Mouse (Mus musculus): ENCODE measurements at regions not wholly inside any gene's neighbourhood (a gene's known extent, or its start where the extent isn't known, plus 50 kb on each side); places are given as distances from the start of the nearest gene placed in this dataset.
A peak's percentile ranks its signal among the peaks of the same experiment; 100 is the strongest.
"Not testable (repeated sequence)": the region's sequence is repeated elsewhere in the genome, so short reads cannot be mapped to it uniquely, and the experiment has no call there.

DNA sequence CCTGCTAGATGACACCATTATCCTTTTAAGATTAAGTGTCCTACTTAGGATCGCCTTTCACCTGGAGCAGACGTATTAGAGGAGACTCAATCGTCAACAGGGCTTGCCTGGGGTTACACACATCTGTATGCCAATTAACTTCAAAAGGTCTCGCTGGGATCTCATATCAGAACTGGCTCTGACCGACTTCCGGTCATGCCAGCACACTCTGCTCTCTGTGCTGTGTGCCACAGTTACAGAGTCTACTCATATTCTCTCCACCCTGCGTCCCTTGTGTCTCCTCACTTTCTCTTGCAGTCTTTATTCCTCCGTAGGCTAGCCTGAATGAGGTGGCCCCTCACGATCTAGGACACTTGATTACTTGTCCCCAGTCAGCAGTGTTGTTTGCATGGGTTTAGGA, 165.9 kb upstream of the Trpc7 start:
- intact Hi-C loops (cut with DNase I), result no loop called here

DNA sequence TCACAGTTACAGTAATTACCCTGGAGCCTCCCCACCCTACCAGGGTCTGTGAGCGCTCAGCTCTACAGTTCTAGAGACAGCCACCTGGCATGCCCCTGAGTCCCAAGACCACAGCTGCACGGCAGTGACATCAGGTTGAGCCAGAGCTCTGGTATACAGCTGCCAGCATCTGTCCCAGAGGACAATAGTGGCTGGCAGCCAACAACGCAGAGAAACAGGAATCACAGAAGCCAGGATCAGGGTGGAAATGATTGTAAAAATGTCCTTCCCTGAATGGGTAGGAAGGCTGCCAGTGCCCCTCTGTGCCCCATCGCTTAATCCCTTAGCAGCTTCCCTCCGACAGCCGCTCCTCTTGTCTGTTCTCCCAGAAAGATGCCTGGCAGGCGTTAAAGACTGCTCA, 165.3 kb upstream of the Trpc7 start:
- intact Hi-C loops (cut with DNase I), result no loop called here
- DNase-seq, result no peak

More for the DNA sequence above, 165.9 kb upstream of the Trpc7 start:
- DNase-seq, result no peak

DNA sequence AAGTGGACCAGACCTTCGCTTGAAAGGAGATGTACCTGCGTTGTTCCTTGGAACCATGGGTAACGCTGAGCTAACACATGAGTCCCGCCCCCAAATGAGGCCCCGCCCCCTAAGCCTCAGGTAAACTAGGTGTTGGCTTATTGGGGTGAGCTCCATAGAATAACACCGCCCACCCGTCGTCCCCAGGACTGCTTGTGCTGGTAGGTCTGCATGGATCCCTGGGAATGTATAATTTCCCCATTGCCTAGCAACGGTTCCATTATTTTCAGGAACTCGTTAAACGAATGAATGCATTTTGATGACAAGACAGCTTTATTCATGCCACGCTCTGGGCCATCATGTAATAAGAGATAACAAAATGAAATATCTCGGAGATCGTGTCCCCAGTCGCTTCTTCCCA, 161.0 kb upstream of the Trpc7 start:
- intact Hi-C loops (cut with DNase I), result no loop called here
- no peak for DNase-seq

DNA sequence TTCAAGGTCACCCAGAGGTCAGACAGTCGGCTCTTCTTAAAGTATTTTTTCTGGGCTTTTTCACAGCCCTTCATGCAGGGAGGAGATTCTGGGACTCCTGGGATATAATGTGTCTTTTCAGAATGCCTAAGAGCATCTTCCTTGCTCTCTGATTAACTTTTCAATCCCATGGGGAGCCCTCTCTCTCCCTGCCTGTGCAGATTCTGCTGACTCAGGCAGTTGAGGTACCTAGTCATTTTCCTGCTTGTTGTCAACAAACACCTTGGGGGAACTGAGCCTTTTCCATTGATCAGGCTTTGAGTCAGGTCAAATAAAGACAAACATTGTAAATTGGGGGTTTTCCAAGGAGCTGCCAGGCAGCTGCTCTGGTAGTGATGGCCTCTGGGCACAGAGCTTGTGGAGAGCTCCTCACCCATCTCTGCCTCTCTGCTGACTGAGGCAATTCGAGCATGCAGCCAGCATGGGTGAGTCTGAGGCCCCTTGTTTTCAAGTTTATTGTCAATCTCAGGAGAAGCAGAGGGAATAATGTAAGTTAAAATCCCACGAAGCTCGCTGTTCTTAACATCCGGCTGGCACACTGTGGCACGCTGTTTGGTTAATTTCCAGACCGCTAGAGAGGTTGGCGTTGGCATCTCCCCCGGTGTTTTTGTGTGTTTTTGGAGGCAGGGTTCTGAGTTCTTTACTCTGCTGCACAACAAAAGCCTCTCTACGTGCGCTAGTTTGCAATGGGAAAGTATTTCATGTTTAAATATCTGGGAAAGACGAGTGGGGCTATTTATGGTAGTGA, 159.8 kb upstream of the Trpc7 start:
- intact Hi-C loops (cut with DNase I), result no loop called here

DNA sequence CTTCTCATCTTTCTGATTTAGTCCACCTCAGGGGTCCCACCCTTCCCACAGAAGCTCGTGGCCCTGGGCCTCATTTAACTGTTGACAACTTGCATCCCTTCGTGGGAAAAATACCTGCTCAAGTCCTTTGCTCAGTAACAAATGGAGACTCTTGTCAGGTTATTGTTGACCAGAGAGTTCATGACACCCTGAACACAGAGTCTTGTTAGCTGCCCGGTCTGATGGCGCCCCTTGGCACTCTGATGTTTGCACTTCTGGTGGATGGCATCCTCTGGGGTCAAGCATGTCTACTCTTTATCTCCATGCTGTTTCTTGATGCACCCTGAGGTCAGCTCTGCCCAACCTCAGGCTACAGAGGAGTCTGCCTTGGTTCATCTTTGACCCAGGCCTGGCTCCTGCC, 157.6 kb upstream of the Trpc7 start:
- intact Hi-C loops (cut with DNase I), result no loop called here
- no peak for DNase-seq

More for the DNA sequence above, 159.8 kb upstream of the Trpc7 start:
- DNase-seq, result no peak

DNA sequence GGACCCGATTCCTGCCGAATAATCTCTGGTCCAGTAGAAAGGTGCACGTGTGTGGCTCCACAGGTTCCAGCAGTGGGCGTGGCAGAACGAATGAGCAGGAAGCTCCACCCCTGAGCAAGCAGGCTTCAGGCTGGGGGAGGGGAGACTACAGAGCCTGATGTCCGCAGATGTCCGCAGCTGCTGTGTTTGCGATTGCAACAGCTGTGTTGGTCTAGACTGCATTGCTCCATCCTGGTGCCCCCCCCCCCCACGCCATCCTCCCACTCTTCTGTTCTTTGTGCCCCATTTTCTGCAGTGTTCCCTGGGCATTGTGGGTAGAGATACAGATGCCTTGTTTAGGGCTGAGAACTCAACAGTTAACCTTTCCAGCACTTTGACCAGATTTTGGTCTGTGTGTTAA, 150.3 kb upstream of the Trpc7 start:
- peak; percentile 38 to 43 for DNase-seq
- intact Hi-C loops (cut with DNase I), result not testable (repeated sequence)

DNA sequence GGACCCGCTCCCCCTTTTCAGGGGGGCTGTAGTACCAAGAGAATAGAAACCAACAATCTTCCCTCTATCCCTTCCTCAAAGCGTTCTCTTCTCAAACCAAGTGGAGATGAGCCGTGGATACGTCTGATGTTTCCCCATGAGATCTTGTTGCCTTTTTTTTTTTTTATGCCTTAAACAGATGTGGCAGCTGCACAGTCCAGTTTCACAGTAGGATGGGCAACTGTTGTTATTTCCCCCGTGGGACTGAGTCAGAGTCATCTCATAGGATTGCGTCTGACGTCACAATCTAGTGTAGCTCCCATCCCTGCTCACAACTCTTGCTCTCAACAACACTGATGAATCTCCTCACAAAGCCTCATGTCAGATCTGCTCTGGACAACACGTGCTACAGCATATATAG, 148.7 kb upstream of the Trpc7 start:
- no peak for DNase-seq
- intact Hi-C loops (cut with DNase I), result no loop called here

DNA sequence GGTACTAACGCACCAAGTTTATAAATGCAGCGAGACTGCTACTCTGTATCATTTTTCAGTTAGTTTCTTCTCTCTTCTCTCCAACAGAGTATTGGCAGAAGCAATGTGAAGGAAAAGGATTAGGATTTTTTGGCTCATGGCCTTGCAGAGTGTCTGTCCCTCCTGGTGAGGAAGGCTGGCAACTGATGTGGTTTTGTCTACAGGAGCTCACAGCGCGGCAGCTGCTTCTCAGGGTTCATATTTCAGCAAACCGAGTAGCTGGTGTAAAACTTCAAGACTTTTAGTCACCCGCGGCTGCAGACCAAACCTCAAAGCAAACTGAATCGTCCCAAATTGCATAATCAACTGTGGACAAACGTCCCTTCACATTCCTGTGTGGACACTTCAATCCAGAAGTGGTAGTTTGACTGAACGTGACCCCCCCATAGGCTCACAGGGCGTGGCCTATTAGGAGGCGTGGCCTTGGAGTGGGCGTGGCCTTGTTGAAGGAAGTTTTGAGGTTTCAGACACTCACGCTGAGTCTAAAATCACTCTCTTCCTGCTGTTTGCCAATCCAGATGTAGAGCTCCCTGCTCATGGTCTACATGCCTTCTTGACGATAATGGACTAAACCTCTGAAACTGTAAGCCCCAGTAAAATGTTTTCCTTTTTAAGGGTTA, 147.7 kb upstream of the Trpc7 start:
- DNase-seq, result no peak
- intact Hi-C loops (cut with DNase I), result no loop called here

DNA sequence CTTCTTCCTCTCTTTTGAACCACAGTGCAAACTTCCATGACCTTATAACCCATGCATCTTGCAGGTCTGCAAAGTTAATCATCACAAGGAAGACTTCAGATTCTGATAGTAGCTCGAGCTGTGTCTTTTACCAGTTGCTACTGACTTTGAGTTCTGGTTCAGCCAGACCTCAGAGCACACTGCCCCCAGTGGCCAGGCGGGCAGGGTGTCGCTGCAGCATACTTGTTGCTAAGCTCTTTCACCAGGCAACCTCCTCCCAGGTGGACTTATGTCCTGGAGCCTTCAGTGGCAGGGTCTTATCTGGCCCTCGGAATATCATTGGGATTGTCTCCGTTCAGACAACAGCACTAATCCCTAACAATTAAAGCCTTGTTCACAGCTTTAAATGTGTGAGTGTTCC, 146.7 kb upstream of the Trpc7 start:
- intact Hi-C loops (cut with DNase I), result no loop called here
- no peak for DNase-seq

DNA sequence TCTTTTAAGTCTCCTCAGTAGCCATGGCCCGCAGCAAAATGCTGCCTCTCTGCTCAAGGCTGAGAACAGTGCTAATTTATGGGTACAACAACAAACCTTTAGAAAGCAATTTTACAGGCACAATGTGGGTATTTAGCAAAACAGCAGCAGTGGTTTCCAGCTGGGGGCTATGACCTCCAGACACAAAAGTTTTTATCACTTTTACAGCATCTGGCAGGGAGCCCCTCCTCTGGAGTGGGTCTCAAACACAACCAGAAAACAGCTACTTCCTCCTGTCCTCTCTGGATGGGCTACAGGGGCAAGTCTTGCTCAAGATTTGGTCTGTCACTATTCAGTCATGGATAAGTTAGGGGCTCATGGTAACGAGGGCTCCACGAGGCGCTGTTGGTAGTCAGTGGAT, 137.1 kb upstream of the Trpc7 start:
- intact Hi-C loops (cut with DNase I), result no loop called here
- DNase-seq, result no peak

DNA sequence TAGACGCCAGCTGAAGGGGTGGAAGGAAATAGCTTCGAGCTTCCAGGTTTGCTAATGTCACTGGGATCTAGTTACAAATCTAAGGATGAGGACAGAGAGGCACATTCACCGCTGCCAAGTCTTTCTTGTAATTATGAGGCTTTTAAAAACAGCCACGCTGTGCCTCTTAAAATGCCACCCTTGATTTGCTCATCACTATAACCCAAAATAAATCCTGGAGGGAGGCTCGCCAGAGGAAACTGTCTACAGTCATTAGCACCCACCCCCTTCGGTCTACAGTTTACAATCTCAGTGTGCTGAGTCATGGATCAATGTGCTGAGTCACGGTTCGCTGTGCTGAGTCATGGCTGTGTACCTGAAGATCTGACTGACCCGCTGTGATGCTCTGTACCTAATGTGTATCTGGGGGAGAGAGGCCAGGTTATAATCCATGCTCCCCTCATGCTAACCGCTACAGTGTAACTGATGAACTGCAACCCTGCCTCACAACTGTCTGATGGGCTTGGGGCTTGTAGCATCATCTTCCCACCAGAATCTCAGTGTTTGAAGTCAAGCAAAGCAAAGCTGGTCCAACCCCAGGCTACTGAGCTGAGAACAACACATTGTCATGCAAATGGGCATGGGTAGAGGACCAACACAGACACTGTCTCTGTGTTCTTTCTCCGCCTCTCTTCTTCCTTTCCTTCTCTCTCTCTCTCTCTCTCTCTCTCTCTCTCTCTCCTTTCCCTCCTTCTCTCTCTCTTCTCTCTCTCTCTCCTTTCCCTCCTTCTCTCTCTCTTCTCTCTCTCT, 122.0 kb upstream of the Trpc7 start:
- intact Hi-C loops (cut with DNase I), result no loop called here
- DNase-seq, result no peak

DNA sequence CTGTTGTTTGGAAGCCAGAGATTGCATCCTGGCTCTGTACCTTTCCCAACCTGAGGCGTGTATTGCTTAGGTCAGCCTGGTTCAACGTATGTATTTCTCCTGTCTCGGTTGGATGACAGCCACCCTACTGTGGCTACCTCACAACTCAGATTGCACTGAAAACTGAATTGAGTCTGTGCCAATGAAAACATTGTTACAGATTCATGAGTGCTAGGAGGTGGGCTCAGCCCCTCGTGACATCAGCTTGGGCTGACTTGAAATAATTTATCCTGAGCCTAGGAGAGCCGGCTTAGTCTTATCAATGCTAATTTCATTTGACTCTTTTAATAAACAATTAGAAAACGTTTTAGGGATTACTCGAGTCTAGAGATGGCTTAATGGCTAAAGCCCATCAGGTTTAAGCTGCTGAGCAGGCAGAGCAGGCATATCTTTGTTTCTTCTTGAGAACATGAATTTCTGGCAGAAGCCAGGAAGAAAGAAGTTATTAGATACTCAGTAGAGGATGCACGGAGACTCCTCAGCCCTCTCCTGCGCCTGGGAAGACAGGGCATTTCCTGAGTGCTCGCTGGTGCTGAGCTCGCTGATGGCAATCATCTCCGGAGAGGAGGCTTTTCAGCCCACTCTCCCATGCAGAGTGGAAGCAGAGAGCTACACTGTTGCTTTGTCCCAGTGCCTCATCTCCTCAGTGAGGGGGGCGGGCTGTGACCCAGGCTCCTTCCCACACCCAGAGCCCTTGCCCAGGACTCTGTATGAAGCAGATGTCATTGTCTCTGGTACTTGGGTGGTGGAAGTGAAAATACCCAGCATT, 120.9 kb upstream of the Trpc7 start:
- DNase-seq, result no peak
- intact Hi-C loops (cut with DNase I), result no loop called here

DNA sequence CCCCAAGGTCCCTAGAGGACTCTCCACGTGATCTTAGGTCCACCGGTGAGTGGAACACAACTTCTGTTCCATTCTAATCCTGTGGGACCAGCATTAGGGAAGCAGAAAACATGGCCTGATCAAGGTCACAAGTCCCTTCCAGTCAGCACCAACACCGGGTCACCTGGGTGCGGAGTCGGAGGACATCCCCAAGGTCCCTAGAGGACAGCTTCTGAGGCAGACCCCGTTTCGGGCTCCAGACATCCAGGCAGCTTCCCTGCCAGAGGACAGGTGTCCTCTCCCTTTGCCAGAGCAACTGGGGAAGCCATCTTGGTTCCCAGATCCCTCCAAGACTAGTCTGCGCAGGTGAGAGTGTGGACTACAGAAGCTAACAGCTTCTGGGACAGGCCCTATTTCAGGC, 111.4 kb upstream of the Trpc7 start:
- DNase-seq; intact Hi-C loops (cut with DNase I): not testable (repeated sequence)

DNA sequence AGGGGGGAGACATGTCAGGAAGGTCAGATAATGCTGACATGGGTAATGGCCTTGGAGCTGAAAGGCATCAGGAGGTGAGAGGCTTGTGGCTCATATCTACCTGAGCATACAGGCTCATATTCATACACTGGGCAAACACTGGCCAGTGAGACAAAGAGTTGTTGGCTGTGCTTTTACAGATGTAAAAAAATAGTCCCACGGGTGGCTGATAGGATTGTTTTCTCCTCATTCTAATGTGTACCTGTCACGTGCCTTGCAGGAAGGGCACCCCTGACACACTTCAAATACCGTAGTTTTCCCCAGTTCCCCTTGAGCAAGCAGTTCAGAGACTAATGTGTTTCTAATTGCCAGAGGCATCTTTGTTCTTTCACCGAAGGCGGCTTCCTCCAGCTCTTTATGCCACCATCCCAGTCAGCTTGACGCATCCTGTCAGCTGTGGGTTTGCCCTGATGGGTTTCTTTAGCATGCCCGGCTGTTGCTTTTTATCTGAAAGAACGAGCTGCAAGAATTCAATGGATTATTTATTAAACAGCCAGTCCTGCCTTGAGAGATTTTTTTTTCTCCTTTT, 107.9 kb upstream of the Trpc7 start:
- no peak for DNase-seq
- intact Hi-C loops (cut with DNase I), result no loop called here

DNA sequence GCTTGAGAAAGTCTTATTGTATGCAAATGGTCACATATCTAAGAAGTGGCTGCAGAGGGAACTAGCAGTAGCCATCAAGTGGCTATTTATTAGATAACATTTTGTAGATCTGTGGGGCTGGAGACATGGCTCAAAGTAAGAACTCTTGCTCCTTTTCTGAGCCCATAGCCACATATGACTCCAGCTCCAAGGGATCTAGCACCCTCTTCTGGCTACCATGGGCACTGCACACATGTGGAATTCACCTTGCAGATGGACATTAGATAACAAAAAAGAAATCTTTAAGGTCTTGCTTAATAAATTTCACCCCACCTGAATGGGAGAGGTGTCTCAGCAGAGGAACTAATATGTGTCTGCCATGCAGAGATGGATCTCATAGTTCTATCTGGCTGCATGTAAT, 96.2 kb upstream of the Trpc7 start:
- DNase-seq, result no peak
- intact Hi-C loops (cut with DNase I), result no loop called here

DNA sequence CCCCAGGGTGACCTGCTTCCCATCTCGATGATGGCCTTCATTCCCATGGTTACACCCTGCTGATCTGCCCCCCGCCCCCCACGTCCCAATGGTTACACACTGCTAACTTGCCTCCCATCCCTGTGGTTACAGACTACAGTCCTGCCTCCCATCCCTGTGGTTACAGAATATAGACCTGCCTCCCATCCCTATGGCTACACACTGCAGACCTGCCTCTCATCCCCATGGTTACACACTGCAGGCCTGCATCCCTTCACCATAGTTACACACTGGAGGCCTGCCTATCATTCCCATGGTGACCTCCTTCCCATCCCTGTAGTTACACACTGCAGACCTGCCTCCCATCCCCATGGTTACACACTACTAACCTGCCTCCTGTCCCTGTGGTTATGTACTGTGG, 78.3 kb upstream of the Trpc7 start:
- intact Hi-C loops (cut with DNase I), result no loop called here
- DNase-seq, result no peak

DNA sequence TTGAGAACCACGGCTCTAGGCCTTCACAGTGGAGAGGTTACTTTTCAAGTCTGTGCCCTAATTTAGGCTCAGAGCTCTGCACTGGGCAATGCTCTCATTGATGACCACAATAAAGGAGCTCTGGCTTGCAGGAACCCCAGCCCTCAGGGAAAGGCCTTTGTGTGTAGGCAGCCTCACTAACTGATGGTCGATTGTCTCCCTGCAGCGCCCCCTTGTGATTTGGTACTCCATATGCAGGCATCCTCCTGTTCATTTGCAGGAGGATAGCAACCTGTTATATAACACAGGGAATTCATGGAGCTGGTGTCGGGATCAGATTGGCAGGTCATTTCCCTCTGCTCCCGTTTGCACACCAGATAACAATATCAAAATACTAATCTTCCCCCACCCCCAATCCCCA, 59.6 kb upstream of the Trpc7 start:
- DNase-seq, result no peak
- intact Hi-C loops (cut with DNase I), result no loop called here

DNA sequence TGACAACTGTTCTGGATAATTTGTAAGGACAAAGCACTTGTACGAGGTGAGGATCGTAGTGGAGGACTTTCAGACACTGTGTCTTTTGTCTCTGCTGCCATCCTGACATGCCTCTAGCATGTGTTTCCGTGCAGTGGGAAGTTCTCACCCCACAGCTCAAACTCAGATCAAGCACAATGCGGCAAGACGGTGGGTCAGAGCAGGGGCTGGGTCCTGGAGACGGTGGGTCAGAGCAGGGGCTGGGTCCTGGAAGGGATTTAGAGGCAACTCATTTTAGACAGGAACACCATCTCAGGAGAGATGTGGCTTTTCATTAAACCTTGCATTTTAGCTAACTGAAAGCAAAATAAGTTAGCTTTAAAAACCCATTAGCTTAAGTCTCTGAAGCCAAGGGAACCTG, 52.3 kb upstream of the Trpc7 start:
- intact Hi-C loops (cut with DNase I), result no loop called here

DNA sequence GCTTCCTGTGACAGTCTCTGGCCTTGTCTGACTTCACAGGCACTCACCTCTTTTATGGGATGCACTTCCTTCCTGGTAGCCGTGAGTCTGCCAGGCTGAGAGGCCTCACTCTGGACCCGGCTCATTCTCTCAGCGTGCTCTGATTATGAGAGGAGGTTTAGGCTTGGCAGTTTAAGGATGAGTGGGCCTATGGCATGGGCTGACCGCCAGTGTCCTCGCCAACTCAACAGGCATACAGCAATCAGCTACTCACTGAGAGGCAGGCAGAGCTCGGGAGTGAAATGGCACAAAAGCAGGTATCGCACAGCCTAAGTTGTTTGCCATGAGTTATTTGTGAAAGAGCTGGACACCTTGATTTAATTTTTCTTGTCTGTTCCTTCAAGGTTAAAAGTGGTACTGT, 51.5 kb upstream of the Trpc7 start:
- no peak for DNase-seq
- intact Hi-C loops (cut with DNase I), result no loop called here

More for the DNA sequence above, 52.3 kb upstream of the Trpc7 start:
- DNase-seq, result no peak

Data from heart, postnatal 14 days (tissue).